Mouse (Mus musculus) heart, postnatal 4 days (tissue): ENCODE measurements around the gene Ptbp3. TPM values are rescaled to one million over a fixed set of nuclear protein-coding genes. Genes with fewer than 3 reads are reported as not detected.

Experiments used
- DNase-seq: peaks from one replicate; pipeline ENCODE4 v3.0.0; 2021
- total RNA-seq, 2 experiments: library from RNA; stranded (reverse); gene quantifications; 2 replicates each; pipeline ENCODE4 v1.2.3; 2021

The Ptbp3 gene
- total RNA-seq, 2 experiments from 2014 or later = 58.9 to 63.0 TPM

- DNase-seq = no peak
Observed at GRCm38 (mm10) chr4:59553576-59553975, 4.4 kb upstream of the Ptbp3 start.

GRCm38 (mm10) chr4:59552835-59553234 lies 3.7 kb upstream of the Ptbp3 start:
- no peak for DNase-seq

- no peak for DNase-seq
Observed at GRCm38 (mm10) chr4:59551901-59552300, 2.7 kb upstream of the Ptbp3 start.

GRCm38 (mm10) chr4:59549977-59550560 lies 905 bp upstream of the Ptbp3 start:
- DNase-seq = no peak

- DNase-seq = peak; percentile 77
Observed at GRCm38 (mm10) chr4:59548560-59549174, 497 bp downstream of the Ptbp3 start.

- no peak for DNase-seq
Observed at GRCm38 (mm10) chr4:59548011-59548559, 1.1 kb downstream of the Ptbp3 start.

- no peak for DNase-seq
Observed at GRCm38 (mm10) chr4:59547136-59547889, 1.9 kb downstream of the Ptbp3 start.

- no peak for DNase-seq
Observed at GRCm38 (mm10) chr4:59546285-59547071, 2.7 kb downstream of the Ptbp3 start.

- no peak for DNase-seq
Observed at GRCm38 (mm10) chr4:59544654-59545053, 4.5 kb downstream of the Ptbp3 start.

- DNase-seq = no peak
Observed at GRCm38 (mm10) chr4:59543006-59543405, 6.2 kb downstream of the Ptbp3 start.

- no peak for DNase-seq
Observed at GRCm38 (mm10) chr4:59536281-59536680, 12.9 kb downstream of the Ptbp3 start.

GRCm38 (mm10) chr4:59535624-59536023 lies 13.5 kb downstream of the Ptbp3 start:
- DNase-seq = no peak

- DNase-seq = no peak
Observed at GRCm38 (mm10) chr4:59533268-59533667, 15.9 kb downstream of the Ptbp3 start.

GRCm38 (mm10) chr4:59531172-59531571 lies 18.0 kb downstream of the Ptbp3 start:
- DNase-seq = no peak

- DNase-seq = no peak
Observed at GRCm38 (mm10) chr4:59527470-59527869, 21.7 kb downstream of the Ptbp3 start.

GRCm38 (mm10) chr4:59526728-59527127 lies 22.4 kb downstream of the Ptbp3 start:
- DNase-seq = no peak

- DNase-seq = no peak
Observed at GRCm38 (mm10) chr4:59524875-59525274, 24.3 kb downstream of the Ptbp3 start.

- no peak for DNase-seq
Observed at GRCm38 (mm10) chr4:59510321-59510720, 38.8 kb downstream of the Ptbp3 start.

- DNase-seq = no peak
Observed at GRCm38 (mm10) chr4:59509558-59509957, 39.6 kb downstream of the Ptbp3 start.

- DNase-seq = no peak
Observed at GRCm38 (mm10) chr4:59507766-59508165, 41.4 kb downstream of the Ptbp3 start.

- no peak for DNase-seq
Observed at GRCm38 (mm10) chr4:59506704-59507103, 42.5 kb downstream of the Ptbp3 start.

GRCm38 (mm10) chr4:59505481-59505880 lies 43.7 kb downstream of the Ptbp3 start:
- no peak for DNase-seq

GRCm38 (mm10) chr4:59491097-59491496 lies 58.1 kb downstream of the Ptbp3 start:
- DNase-seq = no peak
